Mouse (Mus musculus): ENCODE results near the gene Serpinf2. TPM values are rescaled to one million over a fixed set of nuclear protein-coding genes. Genes with fewer than 3 reads are reported as not detected.

The Serpinf2 gene
- polyA plus RNA-seq (2012; ENCODE audit: insufficient read depth, low replicate concordance): not detected in 2 replicates

GRCm38 (mm10) chr11:75439363-75439762, at the start of gene Serpinf2:
Gene Serpinf2, minus strand, starts transcription at chr11:75439591.
- peaks cover 44% of the 10 kb centered on the region for H3K36me3 ChIP-seq (replicated peaks; ENCODE audit: low read length)
- no peak within 1 kb of the TSS for H3K4me3 ChIP-seq (replicated peaks)
- H3K9me3 ChIP-seq: peaks cover 8% of the 10 kb centered on the region
- TF ChIP-seq GATA1 (IDR thresholded peaks at IDR 0.05; ENCODE audit: borderline replicate concordance, low read length): no peak
- no peak for TF ChIP-seq FLI1 (IDR thresholded peaks at IDR 0.05; ENCODE audit: low read length)
- peaks cover 10% of the 10 kb centered on the region; the same call in 1 of the 2 replicates for H3K4me1 ChIP-seq
- H3K27me3 ChIP-seq (replicated peaks): peaks cover 36% of the 10 kb centered on the region

GRCm38 (mm10) chr11:75487496-75487895, 48.1 kb upstream of the Serpinf2 start:
- Histone ChIP-seq H3K27me3 (replicated peaks) (no peaks in the 10 kb centered on the region), H3K36me3 (replicated peaks; ENCODE audit: low read length) (peaks cover 45% of the 10 kb centered on the region), H3K9me3 (no peaks in the 10 kb centered on the region), H3K4me3 (replicated peaks) (peak overlapping the region; percentile 98), H3K4me1 (peaks cover 28% of the 10 kb centered on the region)
- TF ChIP-seq GATA1 (IDR thresholded peaks at IDR 0.05; ENCODE audit: borderline replicate concordance, low read length) (no peak), FLI1 (IDR thresholded peaks at IDR 0.05; ENCODE audit: low read length) (no peak)

GRCm38 (mm10) chr11:75486601-75487285, 47.4 kb upstream of the Serpinf2 start, which contains the start of gene Prpf8:
Gene Prpf8, plus strand, starts transcription at chr11:75486816.
- TF ChIP-seq FLI1 (IDR thresholded peaks at IDR 0.05; ENCODE audit: low read length): no peak
- no peak for TF ChIP-seq GATA1 (IDR thresholded peaks at IDR 0.05; ENCODE audit: borderline replicate concordance, low read length)
- Histone ChIP-seq H3K4me1 (peaks cover 28% of the 10 kb centered on the region), H3K4me3 (replicated peaks) (peak within 1 kb of the TSS; percentile 98), H3K36me3 (replicated peaks; ENCODE audit: low read length) (peaks cover 38% of the 10 kb centered on the region), H3K9me3 (no peaks in the 10 kb centered on the region), H3K27me3 (replicated peaks) (no peaks in the 10 kb centered on the region)

DNA sequence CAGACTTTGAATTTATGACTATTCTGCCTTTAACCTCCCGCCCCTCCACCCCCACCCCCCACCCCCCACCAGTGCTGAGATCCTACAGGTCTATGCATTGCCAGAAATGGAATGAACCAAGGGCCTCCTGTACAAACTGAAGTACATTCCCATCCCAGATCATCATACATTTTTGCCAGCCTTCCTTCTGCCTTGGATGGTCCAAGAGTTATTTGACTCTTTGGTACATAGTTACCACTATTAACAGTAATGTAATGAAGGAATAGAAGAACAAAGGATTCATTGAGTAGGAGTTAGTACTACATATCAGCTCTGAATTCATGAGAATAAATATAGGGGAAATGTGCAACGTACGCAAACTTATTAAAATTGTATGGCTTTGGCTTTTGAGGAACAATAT, 46.8 kb upstream of the Serpinf2 start:
- H3K9me3 ChIP-seq: no peaks in the 10 kb centered on the region
- H3K36me3 ChIP-seq (replicated peaks; ENCODE audit: low read length): peaks cover 32% of the 10 kb centered on the region
- peaks cover 31% of the 10 kb centered on the region for H3K4me1 ChIP-seq
- no peaks in the 10 kb centered on the region for H3K27me3 ChIP-seq (replicated peaks)
- TF ChIP-seq FLI1 (IDR thresholded peaks at IDR 0.05; ENCODE audit: low read length) (no peak), GATA1 (IDR thresholded peaks at IDR 0.05; ENCODE audit: borderline replicate concordance, low read length) (no peak)
- H3K4me3 ChIP-seq (replicated peaks): peak overlapping the region; percentile 98

DNA sequence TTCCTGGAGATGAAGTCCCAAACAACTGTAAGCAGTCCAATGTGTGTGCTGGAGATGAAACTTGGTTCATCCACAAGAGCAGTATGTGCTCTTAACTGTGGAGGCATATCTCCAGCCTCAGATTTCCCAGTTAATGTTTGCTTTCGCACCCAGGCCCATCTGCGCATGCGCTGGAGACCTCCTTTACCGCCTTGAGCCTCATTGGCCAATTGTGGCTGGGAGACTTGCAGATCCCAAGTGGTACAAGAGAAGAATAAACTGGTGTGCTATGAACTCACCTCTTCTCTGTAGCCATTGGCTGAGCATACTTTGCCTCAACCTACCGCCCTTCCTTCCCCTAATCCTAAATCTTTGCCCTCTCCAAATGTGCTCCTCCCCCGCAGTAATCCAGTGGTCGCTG, 34.0 kb upstream of the Serpinf2 start:
- peaks cover 7% of the 10 kb centered on the region for H3K9me3 ChIP-seq
- H3K36me3 ChIP-seq (replicated peaks; ENCODE audit: low read length): peaks cover 3% of the 10 kb centered on the region
- no peaks in the 10 kb centered on the region for H3K27me3 ChIP-seq (replicated peaks)
- peaks cover 21% of the 10 kb centered on the region for H3K4me1 ChIP-seq
- H3K4me3 ChIP-seq (replicated peaks): no peak overlapping the region
- TF ChIP-seq FLI1 (IDR thresholded peaks at IDR 0.05; ENCODE audit: low read length): no peak
- TF ChIP-seq GATA1 (IDR thresholded peaks at IDR 0.05; ENCODE audit: borderline replicate concordance, low read length): no peak

DNA sequence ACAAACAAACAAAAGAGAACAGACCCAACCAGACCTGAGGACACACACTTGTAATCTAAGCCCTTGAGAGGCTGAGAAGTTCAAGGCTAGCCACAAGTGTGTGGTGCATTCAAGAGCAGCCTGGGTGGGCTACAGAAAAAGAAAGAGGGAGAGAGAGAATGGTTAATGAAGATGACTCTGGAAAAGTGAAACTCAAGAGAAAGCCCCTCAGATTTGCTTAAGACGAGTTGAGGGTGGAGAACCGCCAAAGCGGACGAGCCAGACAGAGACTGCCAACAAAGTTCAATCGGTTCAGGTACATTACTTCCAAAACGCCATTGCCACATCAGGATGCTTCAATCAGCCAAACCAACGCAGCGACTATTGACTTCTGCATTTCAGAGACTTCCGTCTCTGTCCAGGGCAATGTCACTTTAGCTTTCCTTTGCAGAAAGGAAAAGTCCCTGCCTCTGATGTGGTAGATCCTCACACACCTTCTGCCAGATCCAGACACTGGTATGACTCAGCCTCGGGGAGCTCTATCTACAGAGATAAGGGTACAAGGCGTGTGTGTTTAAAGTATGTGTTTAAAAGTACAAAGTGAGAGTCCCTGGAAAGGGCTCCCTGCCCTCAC, 33.2 kb upstream of the Serpinf2 start:
- Histone ChIP-seq H3K4me1 (peaks cover 29% of the 10 kb centered on the region), H3K4me3 (replicated peaks) (no peak overlapping the region), H3K36me3 (replicated peaks; ENCODE audit: low read length) (peaks cover 3% of the 10 kb centered on the region), H3K27me3 (replicated peaks) (no peaks in the 10 kb centered on the region), H3K9me3 (peaks cover 7% of the 10 kb centered on the region)
- TF ChIP-seq GATA1 (IDR thresholded peaks at IDR 0.05; ENCODE audit: borderline replicate concordance, low read length): no peak
- TF ChIP-seq FLI1 (IDR thresholded peaks at IDR 0.05; ENCODE audit: low read length): no peak

DNA sequence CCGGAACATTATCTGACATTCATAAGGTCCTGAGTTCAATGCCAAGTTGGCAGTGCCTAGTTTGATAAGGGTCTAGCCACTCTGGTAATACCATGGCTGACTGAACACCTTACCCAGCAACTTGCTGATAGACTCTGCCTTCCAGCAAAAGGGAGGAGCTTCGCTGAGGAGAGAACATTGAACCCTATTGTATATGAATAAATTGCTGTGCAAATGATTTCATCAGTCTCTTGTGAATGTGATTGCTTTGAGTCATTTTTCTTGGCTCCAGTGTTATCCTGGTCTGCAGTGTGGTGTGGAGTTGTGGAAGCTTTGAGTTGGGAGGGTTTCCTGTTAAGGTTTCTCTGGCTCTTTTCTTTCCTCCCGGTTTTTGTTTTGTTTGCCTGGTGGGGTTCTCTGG, 31.3 kb upstream of the Serpinf2 start:
- Histone ChIP-seq H3K36me3 (replicated peaks; ENCODE audit: low read length) (peaks cover 17% of the 10 kb centered on the region), H3K27me3 (replicated peaks) (no peaks in the 10 kb centered on the region), H3K4me1 (peaks cover 41% of the 10 kb centered on the region), H3K9me3 (peaks cover 7% of the 10 kb centered on the region), H3K4me3 (replicated peaks) (no peak overlapping the region)
- TF ChIP-seq FLI1 (IDR thresholded peaks at IDR 0.05; ENCODE audit: low read length) (no peak), GATA1 (IDR thresholded peaks at IDR 0.05; ENCODE audit: borderline replicate concordance, low read length) (no peak)

DNA sequence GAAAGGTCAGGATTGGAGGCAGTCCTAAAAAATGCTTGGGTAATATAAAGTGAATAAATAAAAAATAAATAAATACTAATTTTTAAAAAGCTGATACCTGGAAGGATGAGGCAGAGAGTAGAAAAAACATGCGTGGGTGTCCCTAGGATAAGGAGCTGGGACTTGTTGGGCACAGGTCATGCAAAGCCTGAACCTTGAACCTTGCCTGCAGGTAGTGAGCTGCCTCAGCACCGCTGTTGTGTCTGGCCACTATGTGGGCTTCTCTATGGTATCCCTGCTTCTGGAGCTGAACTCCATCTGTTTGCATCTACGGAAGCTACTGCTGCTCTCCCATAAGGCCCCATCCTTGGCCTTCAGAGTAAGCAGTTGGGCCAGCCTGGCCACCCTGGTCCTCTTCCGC, 29.9 kb upstream of the Serpinf2 start:
- H3K4me1 ChIP-seq: peaks cover 55% of the 10 kb centered on the region
- H3K27me3 ChIP-seq (replicated peaks): no peaks in the 10 kb centered on the region
- peaks cover 31% of the 10 kb centered on the region for H3K36me3 ChIP-seq (replicated peaks; ENCODE audit: low read length)
- no peak overlapping the region for H3K4me3 ChIP-seq (replicated peaks)
- TF ChIP-seq GATA1 (IDR thresholded peaks at IDR 0.05; ENCODE audit: borderline replicate concordance, low read length): no peak
- no peak for TF ChIP-seq FLI1 (IDR thresholded peaks at IDR 0.05; ENCODE audit: low read length)
- peaks cover 8% of the 10 kb centered on the region; the same call in 1 of the 2 replicates for H3K9me3 ChIP-seq

GRCm38 (mm10) chr11:75468410-75468809, 29.0 kb upstream of the Serpinf2 start:
- Histone ChIP-seq H3K27me3 (replicated peaks) (no peaks in the 10 kb centered on the region), H3K4me3 (replicated peaks) (peak overlapping the region; percentile 77), H3K36me3 (replicated peaks; ENCODE audit: low read length) (peaks cover 39% of the 10 kb centered on the region), H3K9me3 (peaks cover 7% of the 10 kb centered on the region; the same call in 1 of the 2 replicates), H3K4me1 (peaks cover 60% of the 10 kb centered on the region)
- TF ChIP-seq GATA1 (IDR thresholded peaks at IDR 0.05; ENCODE audit: borderline replicate concordance, low read length) (no peak), FLI1 (IDR thresholded peaks at IDR 0.05; ENCODE audit: low read length) (no peak)

All from megakaryocyte, embryonic 14.5 days (primary cell).